Mouse (Mus musculus): ENCODE data around the gene Nostrin. TPM values are rescaled to one million over a fixed set of nuclear protein-coding genes. Genes with fewer than 3 reads are reported as not detected.

The Nostrin gene
- polyA plus RNA-seq, 1 experiment from 2014 or later = 0.10 TPM

DNA sequence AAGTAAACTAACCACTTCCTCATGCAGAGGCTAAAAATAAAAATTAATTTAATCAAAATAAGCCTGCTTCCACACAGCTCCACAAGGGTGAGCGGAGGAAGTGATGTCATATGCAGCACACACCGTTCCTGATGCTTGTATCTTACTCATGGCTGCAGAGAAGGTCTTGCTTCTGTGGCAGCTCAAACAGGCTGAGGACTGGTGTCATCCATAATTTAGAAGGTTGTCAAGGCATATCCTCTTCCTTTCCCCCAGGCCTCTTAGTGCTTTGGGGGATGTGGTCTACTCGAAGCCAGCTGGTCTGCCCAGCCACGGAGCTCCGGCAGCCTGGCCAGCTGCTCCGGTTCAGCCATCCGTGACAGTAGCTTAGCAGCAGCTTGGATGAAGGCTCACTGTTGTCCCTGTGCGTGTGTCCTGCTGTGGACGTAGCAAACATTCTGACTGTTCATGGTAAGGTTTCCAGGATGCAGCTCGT lies 6.6 kb upstream of the Nostrin start:
- ChIA-PET CTCF (interaction anchor here (1.5 kb wide), 1 partner anchor 9 kb away, joined by 3 read pairs; no protein-coding TSS in a partner anchor), POLR2A (no interaction called here)
- TF ChIP-seq CTCF (IDR thresholded peaks at IDR 0.05) = no peak
- DNase-seq (ENCODE audit: low read depth, low spot score) = no peak
- in situ Hi-C loops (cut with MboI; ENCODE audit: low pct_unique_long_range_greater_than_20kb) = no loop called here
- no peaks in the 10 kb centered on the region for H3K27me3 ChIP-seq
- no peak for ATAC-seq

DNA sequence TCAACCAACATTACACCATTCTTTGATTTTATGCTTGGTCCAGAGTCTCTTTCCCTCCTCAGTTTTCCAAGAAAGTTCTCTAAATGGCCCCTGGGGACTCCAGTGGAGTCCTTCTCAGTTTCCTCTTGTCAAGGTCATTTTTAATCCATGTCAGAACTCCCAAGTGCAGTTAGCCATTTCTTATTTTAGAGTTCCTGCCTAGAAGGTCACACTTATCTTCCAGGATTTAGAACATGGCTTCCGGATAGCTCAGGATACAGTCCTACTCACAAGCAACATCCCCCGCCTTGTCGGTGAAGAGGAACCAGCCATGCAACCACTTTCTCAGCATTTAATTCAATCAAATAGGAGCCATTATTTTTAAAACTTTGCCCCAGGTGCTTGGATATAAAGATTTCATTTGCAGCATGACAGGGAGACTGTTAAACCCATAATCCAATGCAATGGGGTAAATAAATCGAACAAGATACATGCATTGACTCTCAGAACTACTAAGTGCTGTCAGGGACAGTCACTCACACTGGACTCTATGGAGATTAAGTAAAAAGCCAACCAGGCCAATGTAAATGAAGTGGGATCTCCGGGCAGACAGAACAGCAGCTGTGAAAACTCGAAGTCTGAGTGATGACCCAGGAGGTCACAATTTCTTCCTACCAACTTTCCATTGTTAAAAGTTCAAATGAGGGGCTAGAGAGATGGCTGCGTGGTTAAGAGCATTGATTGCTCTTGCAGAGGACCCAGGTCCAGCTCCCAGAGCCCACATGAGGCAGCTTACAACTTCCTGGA lies 6.0 kb upstream of the Nostrin start:
- no peaks in the 10 kb centered on the region for H3K27me3 ChIP-seq
- ATAC-seq (no peak), DNase-seq (ENCODE audit: low read depth, low spot score) (no peak)
- ChIA-PET CTCF (interaction anchor here (1.5 kb wide), 1 partner anchor 9 kb away, joined by 3 read pairs; no protein-coding TSS in a partner anchor), POLR2A (no interaction called here)
- no peak for TF ChIP-seq CTCF (IDR thresholded peaks at IDR 0.05)
- in situ Hi-C loops (cut with MboI; ENCODE audit: low pct_unique_long_range_greater_than_20kb) = no loop called here

DNA sequence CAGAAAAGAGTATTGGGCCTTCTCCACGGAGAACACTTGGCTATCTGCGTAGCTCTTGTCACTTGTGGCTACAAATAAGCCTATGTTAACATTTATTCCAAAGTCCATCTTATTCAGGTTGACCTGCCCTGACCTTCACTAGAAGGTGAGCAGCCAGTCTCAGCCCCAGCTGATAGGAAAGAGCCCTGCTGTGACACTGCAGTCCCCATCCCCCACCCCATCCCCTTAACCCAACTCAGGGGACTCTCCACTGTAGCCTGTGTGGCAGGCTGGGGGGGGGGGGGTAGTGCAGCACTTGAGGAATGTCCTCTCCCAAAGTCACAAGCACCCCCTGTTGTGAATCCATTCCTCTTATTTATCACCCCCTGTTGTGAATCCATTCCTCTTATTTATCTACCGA lies 3.6 kb upstream of the Nostrin start:
- TF ChIP-seq CTCF (IDR thresholded peaks at IDR 0.05) = no peak
- ATAC-seq (no peak), DNase-seq (ENCODE audit: low read depth, low spot score) (no peak)
- CTCF ChIA-PET = interaction anchor here (1.5 kb wide), 1 partner anchor 9 kb away, joined by 5 read pairs; no protein-coding TSS in a partner anchor
- no peaks in the 10 kb centered on the region for H3K27me3 ChIP-seq
- POLR2A ChIA-PET = no interaction called here
- in situ Hi-C loops (cut with MboI; ENCODE audit: low pct_unique_long_range_greater_than_20kb) = no loop called here

DNA sequence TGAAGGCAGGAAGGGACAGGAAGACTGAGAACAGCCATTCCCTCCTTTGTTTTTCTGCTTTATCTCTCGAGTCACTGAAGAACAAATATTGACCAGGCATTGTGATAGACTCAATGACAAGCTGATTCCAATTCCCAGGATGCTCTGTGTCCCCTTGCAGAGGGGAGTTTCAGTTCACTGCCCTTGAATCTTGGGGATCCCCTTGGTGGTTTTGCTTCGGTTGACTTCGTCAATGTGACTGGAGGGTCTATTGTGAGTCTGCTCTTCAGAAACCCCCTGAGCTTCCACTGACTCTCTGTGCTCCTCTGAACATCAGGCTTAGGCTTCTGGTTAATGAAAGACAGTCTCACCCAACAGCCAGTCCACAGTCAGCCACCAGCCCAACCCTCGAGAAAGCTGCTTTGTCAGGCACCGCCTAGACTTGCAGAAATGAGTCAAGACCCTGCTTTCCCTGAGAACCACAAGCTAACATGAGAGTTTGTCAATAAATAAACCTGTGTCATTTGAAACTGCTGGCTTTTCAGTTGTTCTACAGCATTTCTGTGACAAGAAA lies 3.0 kb upstream of the Nostrin start:
- H3K27me3 ChIP-seq = no peaks in the 10 kb centered on the region
- no peak for TF ChIP-seq CTCF (IDR thresholded peaks at IDR 0.05)
- DNase-seq (ENCODE audit: low read depth, low spot score) (no peak), ATAC-seq (no peak)
- POLR2A ChIA-PET = interaction anchor here (0.6 kb wide), 1 partner anchor 302 kb away, joined by 4 read pairs; no protein-coding TSS in a partner anchor
- in situ Hi-C loops (cut with MboI; ENCODE audit: low pct_unique_long_range_greater_than_20kb) = no loop called here
- CTCF ChIA-PET = interaction anchor here (1.5 kb wide), 1 partner anchor 10 kb away, joined by 5 read pairs; no protein-coding TSS in a partner anchor

DNA sequence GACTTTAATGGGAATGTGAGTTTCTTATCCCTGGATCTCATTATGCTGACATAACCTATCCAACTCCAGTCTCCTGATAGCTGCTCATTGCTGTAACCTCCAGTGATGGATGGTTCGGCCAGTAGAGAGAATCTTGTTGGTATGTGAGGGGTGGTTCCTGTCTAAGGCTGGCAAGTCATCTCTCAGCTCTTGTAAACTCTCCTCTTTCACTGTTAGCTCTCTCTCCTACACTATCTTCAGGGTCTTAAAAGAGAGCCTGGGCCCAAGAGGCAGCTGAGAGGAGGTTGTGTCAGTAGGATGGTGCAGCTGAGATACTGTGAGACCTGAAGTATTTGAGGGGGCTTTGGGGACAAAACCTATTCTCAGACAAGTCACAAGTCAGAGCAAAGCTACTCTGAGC lies 1.4 kb upstream of the Nostrin start:
- no peaks in the 10 kb centered on the region for H3K27me3 ChIP-seq
- peak; percentile 31 for ATAC-seq
- POLR2A ChIA-PET = no interaction called here
- DNase-seq (ENCODE audit: low read depth, low spot score) = no peak
- CTCF ChIA-PET = interaction anchor here (1.0 kb wide), 1 partner anchor 70 kb away, joined by 3 read pairs; no protein-coding TSS in a partner anchor
- TF ChIP-seq CTCF (IDR thresholded peaks at IDR 0.05) = no peak
- in situ Hi-C loops (cut with MboI; ENCODE audit: low pct_unique_long_range_greater_than_20kb) = no loop called here

DNA sequence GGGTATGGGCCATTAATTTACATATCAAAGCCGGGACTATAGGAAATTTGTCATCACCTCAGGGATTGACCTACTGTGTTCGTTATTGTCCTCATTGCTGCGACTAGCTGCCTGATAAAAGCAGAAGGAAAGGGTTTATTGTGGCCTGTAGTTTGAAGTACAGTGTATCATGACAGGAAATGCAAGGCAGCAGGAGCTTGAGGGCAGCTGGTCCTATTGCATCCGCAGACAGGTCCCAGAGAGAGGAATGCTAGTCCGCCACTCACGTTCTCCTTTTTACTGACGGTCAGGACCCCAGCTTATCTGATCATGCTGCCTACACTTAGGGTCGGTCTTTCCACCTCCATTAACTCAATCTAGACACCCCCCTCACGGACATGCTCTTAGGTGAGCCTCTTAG lies 663 bp upstream of the Nostrin start:
- TF ChIP-seq CTCF (IDR thresholded peaks at IDR 0.05) = no peak
- ChIA-PET POLR2A (no interaction called here), CTCF (no interaction called here)
- DNase-seq (ENCODE audit: low read depth, low spot score) = no peak
- in situ Hi-C loops (cut with MboI; ENCODE audit: low pct_unique_long_range_greater_than_20kb) = no loop called here
- ATAC-seq = no peak
- no peaks in the 10 kb centered on the region for H3K27me3 ChIP-seq

DNA sequence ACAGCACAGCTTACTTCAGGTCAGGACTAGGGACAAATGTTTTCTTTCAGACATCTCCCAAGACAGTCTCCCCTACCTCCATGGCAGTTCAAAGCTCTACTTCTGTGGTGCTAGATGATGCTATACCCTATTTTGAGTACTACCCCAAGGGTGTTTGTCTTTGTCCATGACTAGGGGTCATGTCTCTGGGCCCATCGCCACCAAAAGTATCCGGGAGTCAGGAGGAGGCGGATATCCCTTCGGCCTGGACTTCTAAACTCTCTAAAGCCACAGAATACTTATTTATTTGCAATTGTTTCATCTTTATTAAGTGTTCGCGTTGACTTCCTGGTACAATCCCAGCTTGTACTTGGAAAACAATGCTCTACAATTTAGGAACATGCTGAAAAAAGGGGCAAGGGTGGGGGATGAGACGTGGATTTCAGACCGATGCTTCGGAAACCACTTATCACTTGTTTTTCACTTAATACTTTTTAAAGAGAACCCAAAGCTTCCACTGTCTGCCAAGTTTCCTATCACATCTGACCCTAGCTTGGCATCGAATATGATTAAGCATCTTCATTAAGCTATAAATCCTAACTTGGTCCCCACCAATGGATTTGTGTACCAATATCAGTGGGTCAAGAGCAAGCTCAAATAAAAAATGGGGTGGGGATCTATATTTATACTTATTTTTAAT lies 1.9 kb downstream of the Nostrin start:
- TF ChIP-seq CTCF (IDR thresholded peaks at IDR 0.05) = no peak
- POLR2A ChIA-PET = no interaction called here
- CTCF ChIA-PET = interaction anchor here (0.7 to 1.3 kb wide), 2 partner anchors 10 to 53 kb away, joined by 3 to 4 read pairs; no protein-coding TSS in a partner anchor
- DNase-seq (ENCODE audit: low read depth, low spot score) (no peak), ATAC-seq (no peak)
- no peaks in the 10 kb centered on the region for H3K27me3 ChIP-seq
- in situ Hi-C loops (cut with MboI; ENCODE audit: low pct_unique_long_range_greater_than_20kb) = no loop called here

DNA sequence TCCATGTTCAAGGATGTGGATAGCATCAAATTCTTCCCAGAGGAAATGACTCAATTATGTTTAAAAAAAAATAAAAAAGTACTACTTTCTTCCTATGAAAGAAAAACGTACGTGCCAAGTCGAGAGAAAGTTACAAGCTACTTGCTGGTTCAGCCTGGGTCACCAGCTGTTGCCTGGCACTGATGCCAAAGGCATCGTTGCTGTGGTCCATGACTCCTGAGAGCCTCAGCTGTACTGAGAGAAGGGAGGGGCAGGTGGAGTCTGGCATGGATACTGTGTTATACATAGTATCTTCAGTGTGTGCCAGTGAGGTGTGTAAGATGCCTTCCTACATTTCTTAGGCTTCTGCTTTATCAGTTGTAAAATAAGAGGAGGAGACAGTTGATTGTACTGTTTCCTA lies 3.2 kb downstream of the Nostrin start:
- in situ Hi-C loops (cut with MboI; ENCODE audit: low pct_unique_long_range_greater_than_20kb) = no loop called here
- ATAC-seq = no peak

DNA sequence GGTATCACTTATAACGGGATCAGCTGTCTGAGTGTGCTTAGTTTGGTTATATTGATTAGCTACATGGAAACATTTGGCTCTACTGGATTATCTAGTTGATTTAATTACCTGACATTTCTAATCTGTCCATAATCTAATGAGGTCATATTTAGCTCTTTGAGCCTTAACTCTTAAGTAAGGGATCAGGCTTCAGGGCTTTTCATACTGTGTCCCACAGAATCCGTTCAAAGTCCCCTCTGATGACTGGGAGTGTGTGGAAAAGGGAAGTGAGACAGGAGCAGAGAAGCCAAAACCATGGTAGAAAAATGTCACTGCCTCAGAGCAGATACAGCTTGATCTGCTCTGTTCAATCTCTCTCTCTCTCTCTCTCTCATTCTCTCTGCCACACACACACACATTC lies 4.6 kb downstream of the Nostrin start:
- no peak for ATAC-seq
- ChIA-PET CTCF (interaction anchor here (1.5 kb wide), 1 partner anchor 27 kb away, joined by 3 read pairs; no protein-coding TSS in a partner anchor), POLR2A (no interaction called here)
- in situ Hi-C loops (cut with MboI; ENCODE audit: low pct_unique_long_range_greater_than_20kb) = no loop called here
- TF ChIP-seq CTCF (IDR thresholded peaks at IDR 0.05) = no peak
- no peaks in the 10 kb centered on the region for H3K27me3 ChIP-seq
- no peak for DNase-seq (ENCODE audit: low read depth, low spot score)

More for the DNA sequence above, 3.2 kb downstream of the Nostrin start:
- TF ChIP-seq CTCF (IDR thresholded peaks at IDR 0.05) = no peak
- no peaks in the 10 kb centered on the region for H3K27me3 ChIP-seq
- ChIA-PET CTCF (interaction anchor here (0.7 to 1.2 kb wide), 3 partner anchors 10 to 20 kb away, joined by 3 read pairs; no protein-coding TSS in a partner anchor), POLR2A (no interaction called here)
- no peak for DNase-seq (ENCODE audit: low read depth, low spot score)

DNA sequence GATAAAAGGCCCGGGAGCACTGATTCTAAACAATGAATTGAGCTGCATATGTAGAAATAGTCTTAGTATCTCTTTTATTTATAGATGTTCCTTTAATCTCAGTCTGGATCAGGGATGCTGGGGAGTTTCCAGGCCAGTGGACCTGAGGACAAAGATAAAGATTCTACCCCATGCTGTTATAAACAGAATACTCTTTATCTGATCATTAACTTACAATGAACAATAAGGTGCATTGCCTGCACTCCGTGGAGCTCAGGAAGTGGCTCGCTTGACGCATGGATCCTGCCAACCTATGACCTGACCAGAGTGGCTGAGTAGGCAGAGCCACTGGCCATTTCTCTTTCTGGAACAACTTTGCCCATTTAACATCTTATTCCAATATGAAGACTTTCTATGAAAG lies 5.2 kb downstream of the Nostrin start:
- ChIA-PET POLR2A (no interaction called here), CTCF (interaction anchor here (1.5 kb wide), 1 partner anchor 27 kb away, joined by 3 read pairs; no protein-coding TSS in a partner anchor)
- ATAC-seq (no peak), DNase-seq (ENCODE audit: low read depth, low spot score) (no peak)
- H3K27me3 ChIP-seq = no peaks in the 10 kb centered on the region
- in situ Hi-C loops (cut with MboI; ENCODE audit: low pct_unique_long_range_greater_than_20kb) = no loop called here
- TF ChIP-seq CTCF (IDR thresholded peaks at IDR 0.05) = no peak
